Mouse (Mus musculus): ENCODE measurements around the gene Oxnad1. TPM values are rescaled to one million over a fixed set of nuclear protein-coding genes. Genes with fewer than 3 reads are reported as not detected.

Oxnad1 gene
- total and polyA plus RNA-seq, 3 experiments, result 47.6 to 111 (median 77.7) TPM

- dilution Hi-C loops (cut with MboI; ENCODE audit: extremely low pct_ligation_motif_present, extremely low pct_unique_long_range_greater_than_20kb, low sequenced_read_pairs), result no loop called here
- peaks cover 3% of the 10 kb centered on the region for H3K9me3 ChIP-seq (replicated peaks; ENCODE audit: low read length)
- H3K27ac ChIP-seq (ENCODE audit: insufficient read depth, low read depth), result no peak overlapping the region
- in situ Hi-C loops (cut with MboI; ENCODE audit: low pct_ligation_motif_present, low pct_unique_long_range_greater_than_20kb, low sequenced_read_pairs), result no loop called here
- no peaks in the 10 kb centered on the region for H3K36me3 ChIP-seq (replicated peaks in 1 of 2; ENCODE audit: control insufficient read depth in 1 of 2, insufficient read depth in 1 of 2, low read length in 1 of 2)
- H3K4me3 ChIP-seq (replicated peaks in 1 of 3; ENCODE audit: low read depth in 2 of 3, low read length in 2 of 3, poor library complexity in 1 of 3), result no peak overlapping the region
- no peak for TF ChIP-seq IRF4 (IDR thresholded peaks at IDR 0.05; ENCODE audit: low read depth, low read length)
- peak; percentile 57; the same call in 1 of the 2 replicates for TF ChIP-seq MAFK (IDR thresholded peaks at IDR 0.05; ENCODE audit: insufficient replicate concordance, low read length)
- no peak for DNase-seq (ENCODE audit: extremely low read depth)
- no peak overlapping the region for H3K9ac ChIP-seq (ENCODE audit: insufficient read depth, low read depth)
- no peaks in the 10 kb centered on the region for H3K27me3 ChIP-seq (replicated peaks)
- no peaks in the 10 kb centered on the region for H3K79me2 ChIP-seq (replicated peaks; ENCODE audit: control insufficient read depth, extremely low read depth, insufficient read depth, poor library complexity, severe bottlenecking)
- no peaks in the 10 kb centered on the region for H3K4me1 ChIP-seq (ENCODE audit: control insufficient read depth in 1 of 2, insufficient read depth in 2 of 2)
- no peak overlapping the region for H3K4me2 ChIP-seq (ENCODE audit: insufficient read depth, low read depth, poor library complexity, severe bottlenecking)
Measured at GRCm38 (mm10) chr14:32054788-32055187, 30.4 kb upstream of the Oxnad1 start.

GRCm38 (mm10) chr14:32055781-32056180, 29.4 kb upstream of the Oxnad1 start:
- in situ Hi-C loops (cut with MboI; ENCODE audit: low pct_ligation_motif_present, low pct_unique_long_range_greater_than_20kb, low sequenced_read_pairs) (no loop called here), dilution Hi-C loops (cut with MboI; ENCODE audit: extremely low pct_ligation_motif_present, extremely low pct_unique_long_range_greater_than_20kb, low sequenced_read_pairs) (no loop called here)
- Histone ChIP-seq H3K4me2 (ENCODE audit: insufficient read depth, low read depth, poor library complexity, severe bottlenecking) (no peak overlapping the region), H3K4me3 (replicated peaks in 1 of 3; ENCODE audit: low read depth in 2 of 3, low read length in 2 of 3, poor library complexity in 1 of 3) (no peak overlapping the region), H3K9ac (ENCODE audit: insufficient read depth, low read depth) (no peak overlapping the region), H3K36me3 (replicated peaks in 1 of 2; ENCODE audit: control insufficient read depth in 1 of 2, insufficient read depth in 1 of 2, low read length in 1 of 2) (no peaks in the 10 kb centered on the region), H3K4me1 (ENCODE audit: control insufficient read depth in 1 of 2, insufficient read depth in 2 of 2) (no peaks in the 10 kb centered on the region), H3K27me3 (replicated peaks) (no peaks in the 10 kb centered on the region), H3K79me2 (replicated peaks; ENCODE audit: control insufficient read depth, extremely low read depth, insufficient read depth, poor library complexity, severe bottlenecking) (no peaks in the 10 kb centered on the region), H3K9me3 (replicated peaks; ENCODE audit: low read length) (peaks cover 3% of the 10 kb centered on the region), H3K27ac (ENCODE audit: insufficient read depth, low read depth) (no peak overlapping the region)
- TF ChIP-seq JUND (conservative IDR thresholded peaks at IDR 0.05; ENCODE audit: low read depth, low read length) (no peak), MAX (IDR thresholded peaks at IDR 0.05; ENCODE audit: low read length) (no peak), RAD21 (IDR thresholded peaks at IDR 0.05; ENCODE audit: low read depth, low read length) (no peak), NRF1 (IDR thresholded peaks at IDR 0.05; ENCODE audit: low read depth, low read length) (no peak), CHD1 (IDR thresholded peaks at IDR 0.05; ENCODE audit: low read depth, low read length) (no peak), ETS1 (conservative IDR thresholded peaks at IDR 0.05; ENCODE audit: low read depth, low read length) (no peak), ZC3H11A (IDR thresholded peaks at IDR 0.05; ENCODE audit: low read depth, low read length) (no peak), MAFK (IDR thresholded peaks at IDR 0.05; ENCODE audit: insufficient replicate concordance, low read length) (no peak), ZKSCAN1 (IDR thresholded peaks at IDR 0.05; ENCODE audit: borderline replicate concordance, low read depth, low read length) (no peak), MAZ (IDR thresholded peaks at IDR 0.05; ENCODE audit: low read depth, low read length) (no peak), USF2 (conservative IDR thresholded peaks at IDR 0.05; ENCODE audit: low read depth, low read length) (no peak), ZMIZ1 (IDR thresholded peaks at IDR 0.05; ENCODE audit: low read depth, low read length) (no peak), SMC3 (IDR thresholded peaks at IDR 0.05; ENCODE audit: low read depth, low read length) (no peak), MYC (IDR thresholded peaks at IDR 0.05; ENCODE audit: low read depth, low read length) (no peak), HCFC1 (IDR thresholded peaks at IDR 0.05; ENCODE audit: low read depth, low read length) (no peak), MXI1 (IDR thresholded peaks at IDR 0.05; ENCODE audit: low read depth, low read length) (no peak), POLR2A (IDR thresholded peaks at IDR 0.05; ENCODE audit: low read depth, low read length) (no peak)
- DNase-seq (ENCODE audit: extremely low read depth), result no peak
